Mouse (Mus musculus): ENCODE measurements around the gene Abcc4.

Abcc4 gene

GRCm38 (mm10) chr14:118710945-118711344, 4.9 kb upstream of the Abcc4 start:
- DNase-seq: peak; percentile 66

- peak; percentile 96 for DNase-seq
These were observed 3.7 kb upstream of the Abcc4 start for GRCm38 (mm10) chr14:118709736-118710135.

- DNase-seq: peak; percentile 62
These were observed 2.1 kb upstream of the Abcc4 start for GRCm38 (mm10) chr14:118708126-118708525.

GRCm38 (mm10) chr14:118706962-118707361, 943 bp upstream of the Abcc4 start:
- DNase-seq: peak; percentile 42

- DNase-seq: peak; percentile 41
These were observed 583 bp downstream of the Abcc4 start for GRCm38 (mm10) chr14:118705465-118705807.

GRCm38 (mm10) chr14:118703363-118703762, 2.7 kb downstream of the Abcc4 start:
- DNase-seq: peak; percentile 31

- peak; percentile 74 for DNase-seq
These were observed 3.9 kb downstream of the Abcc4 start for GRCm38 (mm10) chr14:118701991-118702608.

GRCm38 (mm10) chr14:118700576-118700975, 5.4 kb downstream of the Abcc4 start:
- DNase-seq: no peak

GRCm38 (mm10) chr14:118699963-118700362, 6.1 kb downstream of the Abcc4 start:
- DNase-seq: no peak

GRCm38 (mm10) chr14:118699508-118699907, 6.5 kb downstream of the Abcc4 start:
- no peak for DNase-seq

GRCm38 (mm10) chr14:118696556-118697289, 9.3 kb downstream of the Abcc4 start:
- DNase-seq: no peak

GRCm38 (mm10) chr14:118695866-118696265, 10.2 kb downstream of the Abcc4 start:
- no peak for DNase-seq

GRCm38 (mm10) chr14:118694321-118694720, 11.7 kb downstream of the Abcc4 start:
- DNase-seq: peak; percentile 92

GRCm38 (mm10) chr14:118691910-118692309, 14.1 kb downstream of the Abcc4 start:
- DNase-seq: no peak

- DNase-seq: no peak
These were observed 14.6 kb downstream of the Abcc4 start for GRCm38 (mm10) chr14:118691404-118691803.

- no peak for DNase-seq
These were observed 15.1 kb downstream of the Abcc4 start for GRCm38 (mm10) chr14:118690921-118691320.

- no peak for DNase-seq
These were observed 15.7 kb downstream of the Abcc4 start for GRCm38 (mm10) chr14:118690336-118690735.

- no peak for DNase-seq
These were observed 17.4 kb downstream of the Abcc4 start for GRCm38 (mm10) chr14:118688643-118689042.

- DNase-seq: no peak
These were observed 19.2 kb downstream of the Abcc4 start for GRCm38 (mm10) chr14:118686861-118687260.

GRCm38 (mm10) chr14:118685572-118685971, 20.4 kb downstream of the Abcc4 start:
- no peak for DNase-seq

- DNase-seq: no peak
These were observed 23.5 kb downstream of the Abcc4 start for GRCm38 (mm10) chr14:118682339-118683034.

GRCm38 (mm10) chr14:118681087-118681486, 24.9 kb downstream of the Abcc4 start:
- no peak for DNase-seq

GRCm38 (mm10) chr14:118678279-118678985, 27.6 kb downstream of the Abcc4 start:
- peak; percentile 60 for DNase-seq
